Mouse (Mus musculus) adrenal gland, adult 18-20 months (tissue): Measurements from ENCODE around the gene Rpusd2. TPM values are rescaled to one million over a fixed set of nuclear protein-coding genes. Genes with fewer than 3 reads are reported as not detected.

Experiments used
- DNase-seq, 2 experiments: peaks; one replicate each; pipeline ENCODE4 v3.0.0; 2021 to 2022; ENCODE audit warnings: low spot score in 2 of 2
- total RNA-seq, 2 experiments: library from RNA; stranded (reverse); gene quantifications; 1 replicate in 1 of 2; 2 replicates in 1 of 2; pipeline ENCODE4 v1.2.3; 2021

Gene Rpusd2
- total RNA-seq, 2 experiments from 2014 or later: 4.4 to 5.9 TPM

- DNase-seq: peak; percentile 84
These were observed 5.5 kb upstream of the Rpusd2 start, which contains the start of gene Ccdc32 for GRCm38 (mm10) chr2:119028941-119029551. TSS of gene Ccdc32 (minus strand) at chr2:119029393.

GRCm38 (mm10) chr2:119032191-119032590 is 2.4 kb upstream of the Rpusd2 start:
- no peak for DNase-seq

GRCm38 (mm10) chr2:119035397-119035745 is 781 bp downstream of the Rpusd2 start:
- DNase-seq: no peak

GRCm38 (mm10) chr2:119040882-119041281 is 6.3 kb downstream of the Rpusd2 start:
- no peak for DNase-seq

DNA sequence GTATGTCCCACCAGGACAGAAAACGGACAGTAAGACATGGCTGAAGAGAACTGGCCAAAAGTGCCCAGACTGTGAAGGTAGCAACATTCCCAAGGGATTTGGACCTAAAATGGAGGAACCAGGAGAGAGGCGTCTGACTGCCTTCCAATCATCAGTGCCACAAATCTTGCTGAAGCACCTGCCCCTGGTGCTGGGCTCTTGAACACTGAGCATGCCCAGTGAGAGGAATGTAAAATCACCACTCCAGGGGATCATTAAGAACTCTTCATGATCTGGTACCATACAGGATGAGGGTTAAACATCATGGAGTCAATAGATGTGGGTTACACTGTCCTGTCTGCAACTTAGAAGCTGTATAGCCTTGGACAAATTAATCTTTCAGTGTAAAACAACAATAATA is 10.6 kb downstream of the Rpusd2 start:
- no peak for DNase-seq

DNA sequence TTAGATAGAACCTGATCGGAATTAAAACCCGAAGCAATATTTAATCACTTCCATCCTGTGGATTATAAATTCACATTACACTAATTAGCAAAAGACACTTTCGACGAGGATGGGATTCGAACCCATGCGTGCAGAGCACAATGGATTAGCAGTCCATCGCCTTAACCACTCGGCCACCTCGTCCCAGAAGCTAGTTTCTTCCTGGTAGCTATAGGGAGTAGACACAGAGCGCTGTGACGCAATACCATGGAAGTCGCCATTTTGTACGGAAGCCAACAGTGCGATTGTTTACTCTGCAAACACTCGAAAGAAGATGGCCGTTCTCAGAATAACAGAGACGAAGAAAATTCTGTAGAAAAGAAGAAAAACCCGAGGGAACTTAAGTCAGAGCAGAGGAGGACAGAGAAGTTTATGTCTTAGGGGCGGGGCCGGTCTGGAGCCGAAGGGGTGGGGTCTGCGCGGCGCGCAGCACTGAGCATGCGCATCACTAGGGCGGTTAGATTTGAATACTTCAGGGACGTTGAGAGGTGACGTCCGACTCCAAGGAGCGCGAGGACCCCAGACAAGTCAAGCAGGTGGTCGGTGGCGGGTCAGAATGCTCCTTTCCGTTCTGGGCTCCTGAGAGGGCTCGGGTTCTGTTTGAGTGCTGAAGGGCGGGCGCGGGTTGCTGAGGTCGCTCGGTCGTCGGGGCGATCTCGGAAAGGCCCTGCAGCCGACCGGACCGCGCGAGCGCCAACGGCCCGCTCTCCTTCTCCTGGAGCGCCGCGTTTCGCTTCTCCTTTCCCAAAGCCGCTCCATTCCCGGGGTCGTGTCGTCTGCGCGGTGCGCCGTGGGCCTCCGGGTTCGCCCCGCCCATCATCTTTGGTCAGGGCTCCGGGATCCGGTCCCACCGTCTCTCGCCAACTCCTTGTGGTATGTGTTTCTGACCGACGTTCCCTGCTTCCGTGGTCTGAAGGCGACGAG is 12.3 kb downstream of the Rpusd2 start, which contains the start of gene Knl1:
Gene Knl1, plus strand, starts transcription at position 471 of the 963 bp plus-strand sequence.
- DNase-seq: peak; percentile 94 to 98

DNA sequence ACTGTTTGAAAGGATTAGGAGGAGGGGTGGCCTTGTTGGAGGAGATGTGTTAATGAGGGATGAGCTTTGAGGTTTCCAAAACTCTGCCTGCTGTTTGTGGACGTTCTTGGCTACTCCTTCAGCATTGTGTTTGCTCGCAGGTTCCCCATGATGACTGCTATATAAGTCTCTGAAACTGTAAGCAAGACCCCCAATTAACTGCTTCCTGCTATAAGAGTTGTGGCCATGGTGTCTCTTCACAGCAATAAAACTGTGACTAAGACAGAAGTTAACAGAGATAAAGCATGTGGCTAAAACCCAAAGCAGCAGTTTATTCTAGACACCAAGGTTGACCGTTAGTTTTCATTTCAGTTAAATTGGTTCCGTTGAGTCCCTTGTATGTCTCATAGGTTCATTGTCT is 13.3 kb downstream of the Rpusd2 start:
- no peak for DNase-seq

DNA sequence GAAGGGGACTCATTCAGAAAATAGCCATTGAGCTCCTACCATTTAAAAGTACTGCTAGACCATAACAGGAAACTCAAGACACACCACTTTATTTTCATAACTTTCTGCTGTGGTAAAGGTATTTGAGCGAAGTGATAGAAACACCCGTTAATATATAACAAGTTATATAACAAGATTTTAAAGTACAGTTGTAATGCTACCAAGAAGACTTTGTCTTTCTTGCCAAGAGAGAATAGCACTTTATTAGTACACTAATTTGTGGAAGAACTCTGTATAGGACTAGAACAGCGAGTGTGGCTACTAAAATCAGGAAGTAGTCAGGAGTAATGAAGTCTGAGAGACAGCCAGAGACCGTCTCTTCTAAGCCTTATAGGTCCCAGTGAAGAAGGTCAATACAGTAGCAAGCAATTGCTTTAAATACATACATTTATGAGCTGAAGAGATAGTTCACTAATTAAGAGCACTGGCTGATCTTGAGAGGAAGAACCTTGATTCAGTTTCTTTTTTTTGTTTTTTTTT is 15.6 kb downstream of the Rpusd2 start:
- no peak for DNase-seq

- DNase-seq: no peak
These were observed 25.5 kb downstream of the Rpusd2 start for GRCm38 (mm10) chr2:119060139-119060538.

DNA sequence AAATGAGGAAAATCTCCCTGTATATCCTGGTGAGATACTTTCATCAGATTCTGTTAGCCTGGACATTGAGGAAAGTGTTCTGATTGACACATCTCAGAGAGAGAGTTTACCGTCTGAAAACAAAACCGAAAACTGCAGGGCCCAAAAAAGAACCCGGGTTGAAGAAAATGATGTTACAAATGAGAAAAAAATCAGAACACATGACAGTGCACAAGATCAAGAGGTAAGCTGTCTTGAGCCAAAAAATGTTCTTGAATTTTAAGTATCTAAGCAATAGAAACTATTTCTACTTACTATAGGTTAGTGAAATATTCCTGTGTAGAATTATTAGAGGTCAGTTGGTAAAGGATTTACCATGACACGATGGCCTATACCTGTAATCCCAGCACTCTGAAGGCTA is 37.8 kb downstream of the Rpusd2 start:
- no peak for DNase-seq

DNA sequence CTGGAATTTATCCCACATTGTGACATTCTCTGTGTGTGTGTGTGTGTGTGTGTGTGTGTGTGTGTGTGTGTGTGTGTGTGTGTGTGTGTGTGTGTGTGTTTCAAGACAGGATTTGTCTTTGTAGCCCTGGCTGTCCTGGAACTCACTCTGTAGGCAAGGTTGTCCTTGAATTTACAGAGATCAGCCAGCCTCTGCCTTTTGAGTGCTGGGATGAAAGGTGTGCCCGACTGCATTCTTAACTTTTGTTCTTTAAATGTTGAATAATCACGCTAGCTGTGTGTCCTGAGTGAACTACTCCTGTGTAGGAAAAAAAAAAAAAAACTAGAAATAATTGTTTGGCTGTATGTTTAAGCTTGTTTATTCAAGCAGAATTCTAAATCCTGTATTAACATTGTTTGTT is 51.6 kb downstream of the Rpusd2 start:
- DNase-seq: no peak

Other genes with a start within 250 kb of the Rpusd2 start
- gene Knstrn, start 220.8 kb upstream of the Rpusd2 start, total RNA-seq: 1 to 10 TPM; 1.2 to 1.5 TPM
- gene Ivd, start 172.8 kb upstream of the Rpusd2 start, total RNA-seq: 100 to 1,000 TPM; 205 to 414 TPM
- 10 to 100 TPM; 37.4 to 39.4 TPM for gene Bahd1, start 134.4 kb upstream of the Rpusd2 start, total RNA-seq
- gene Chst14, start 108.3 kb upstream of the Rpusd2 start, total RNA-seq: 1 to 10 TPM; 7.3 to 9.0 TPM
- gene Ccdc32, start 5.4 kb upstream of the Rpusd2 start, total RNA-seq: 10 to 100 TPM; 16.5 TPM
- gene Knl1, start 12.3 kb downstream of the Rpusd2 start, total RNA-seq: under 1 TPM; 0.33 to 0.45 TPM
- under 1 TPM; 0.70 to 0.74 TPM for gene Rad51, start 78.0 kb downstream of the Rpusd2 start, total RNA-seq
- 100 to 1,000 TPM in 1 of 2 experiments, 10 to 100 TPM in 1; 72.4 to 101 TPM for gene Rmdn3, start 122.2 kb downstream of the Rpusd2 start, total RNA-seq
- 10 to 100 TPM; 24.3 to 26.0 TPM for gene Gchfr, start 133.0 kb downstream of the Rpusd2 start, total RNA-seq
- gene Gm14137, start 139.7 kb downstream of the Rpusd2 start, total RNA-seq: under 1 TPM in 1 of 2 experiments, not detected in 1; 0.13 TPM
- gene Zfyve19, start 173.8 kb downstream of the Rpusd2 start, total RNA-seq: 10 to 100 TPM; 32.0 to 32.4 TPM
- 10 to 100 TPM; 12.5 to 13.1 TPM for gene Dnajc17, start 174.0 kb downstream of the Rpusd2 start, total RNA-seq
- gene Ppp1r14d, start 195.1 kb downstream of the Rpusd2 start, total RNA-seq: not detected
- gene Spint1, start 202.6 kb downstream of the Rpusd2 start, total RNA-seq: 1 to 10 TPM; 1.6 to 2.1 TPM
- under 1 TPM; 0.17 to 0.74 TPM for gene Rhov, start 236.5 kb downstream of the Rpusd2 start, total RNA-seq